Mouse (Mus musculus) liver, embryonic 11.5 days (tissue): Measurements from ENCODE around the gene Fbxl13. TPM values are rescaled to one million over a fixed set of nuclear protein-coding genes. Genes with fewer than 3 reads are reported as not detected.
"Not testable (repeated sequence)": the region's sequence is repeated elsewhere in the genome, so short reads cannot be mapped to it uniquely, and the experiment has no call there.

ENCODE experiments used
- ATAC-seq: fragments of 200-750 bp; cut with Nextera tagmentation; replicated peaks from 2 replicates; pipeline ENCODE4 v1.8.0; 2017; ENCODE audit warnings: moderate number of reproducible peaks, mild to moderate bottlenecking, moderate TSS enrichment, moderate library complexity; ENCODE audit not compliant: low FRiP score
- DNase-seq: peaks from one replicate; pipeline ENCODE4 v3.0.0-alpha.2; 2017; ENCODE audit warnings: low spot score
- H3K27ac ChIP-seq: fragments of 300-500 bp; sonication (generic); 2 replicates; pipeline ENCODE4 v1.5.1; 2014; ENCODE audit warnings: mild to moderate bottlenecking, low read depth, low read length, control low read depth
- H3K27me3 ChIP-seq: fragments of 300-500 bp; sonication (generic); replicated peaks from 2 replicates; pipeline ENCODE4 v1.6.1; 2014; ENCODE audit warnings: low read length, mixed read lengths; ENCODE audit not compliant: control insufficient read depth, insufficient read depth
- H3K36me3 ChIP-seq: fragments of 300-500 bp; sonication (generic); 2 replicates; pipeline ENCODE4 v1.6.1; 2014; ENCODE audit warnings: mild to moderate bottlenecking, low read length, moderate library complexity, mixed read lengths; ENCODE audit not compliant: control insufficient read depth, insufficient read depth
- H3K4me1 ChIP-seq: fragments of 300-500 bp; sonication (generic); replicated peaks from 2 replicates; pipeline ENCODE4 v1.6.1; 2014; ENCODE audit warnings: low read length, mixed read lengths; ENCODE audit not compliant: control insufficient read depth, insufficient read depth
- H3K4me2 ChIP-seq: fragments of 300-500 bp; sonication (generic); 2 replicates; pipeline ENCODE4 v1.6.1; 2014; ENCODE audit warnings: mild to moderate bottlenecking, control low read depth, moderate library complexity
- H3K4me3 ChIP-seq: fragments of 300-500 bp; sonication (generic); 2 replicates; pipeline ENCODE4 v1.5.1; 2014; ENCODE audit warnings: low read depth, low read length, control low read depth
- H3K9ac ChIP-seq: fragments of 300-500 bp; sonication (generic); 2 replicates; pipeline ENCODE4 v1.6.1; 2014; ENCODE audit warnings: low read depth, low read length, control low read depth
- H3K9me3 ChIP-seq: fragments of 300-500 bp; sonication (generic); 2 replicates; pipeline ENCODE4 v1.6.1; 2016; ENCODE audit warnings: low read length, inconsistent platforms, mixed read lengths; ENCODE audit not compliant: control insufficient read depth
- WGBS: fragments of 180-500 bp; shearing (Covaris S2); extraction: QIAGEN DNeasy Blood & Tissue Kit; methylation state at CpG from one replicate; pipeline ENCODE4 v1.1.7; 2014; 5-methylcytosine and 5-hydroxymethylcytosine counted together
- polyA plus RNA-seq: library from polyadenylated mRNA; unstranded; fragments of >200 nt; fragmentation: Nextera tagmentation; extraction: Ambion mirVana; gene quantifications from 2 replicates; pipeline ENCODE4 v1.2.1, GENCODE M21; 2014

The Fbxl13 gene
- polyA plus RNA-seq, 1 experiment from 2014 or later, result 0.23 TPM

GRCm38 (mm10) chr5:21646133-21646491 lies 678 bp upstream of the Fbxl13 start:
- Histone ChIP-seq H3K4me3 (peak overlapping the region; percentile 86), H3K9ac (peak overlapping the region; percentile 86), H3K27me3 (peaks cover 2% of the 10 kb centered on the region; the same call in 1 of the 2 replicates), H3K4me2 (peak overlapping the region; percentile 93), H3K4me1 (peaks cover 10% of the 10 kb centered on the region), H3K9me3 (no peaks in the 10 kb centered on the region), H3K27ac (peak overlapping the region; percentile 81), H3K36me3 (peaks cover 12% of the 10 kb centered on the region)
- DNase-seq (no peak), ATAC-seq (no peak)
- WGBS, result under 1% methylated on average over 25 of the region's 25 CpGs

DNA sequence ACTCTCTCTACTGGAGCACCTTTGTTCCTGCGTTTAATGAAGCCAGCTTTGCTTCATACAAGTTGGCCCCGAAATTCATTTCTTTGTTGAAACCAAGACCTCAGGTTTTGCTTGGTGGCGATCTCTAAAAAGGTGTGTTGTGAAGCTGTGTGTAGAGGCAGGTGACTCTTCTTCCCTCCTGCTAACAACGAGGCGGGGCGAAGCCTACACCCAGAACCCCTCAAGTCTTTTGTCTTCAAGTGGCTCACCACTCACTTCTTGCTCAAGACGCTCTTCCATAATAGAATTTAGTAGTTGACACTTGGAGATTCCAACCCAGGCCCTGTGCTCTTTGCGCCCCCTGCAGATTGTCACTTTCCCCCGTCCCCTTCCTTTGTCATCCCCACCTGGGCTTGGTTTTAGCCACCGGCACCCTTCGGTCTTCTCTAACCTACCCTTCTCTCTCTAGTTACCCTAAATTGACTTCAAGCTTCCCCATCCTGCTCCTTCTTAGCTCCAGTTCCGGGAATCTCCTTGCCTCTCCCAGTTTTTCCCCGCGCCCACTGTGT lies 469 bp downstream of the Fbxl13 start:
- H3K9ac ChIP-seq, result no peak overlapping the region; the same call in 1 of the 2 replicates
- peaks cover 7% of the 10 kb centered on the region for H3K36me3 ChIP-seq
- peaks cover 10% of the 10 kb centered on the region for H3K4me1 ChIP-seq
- WGBS, result 13% methylated on average over 14 of the region's 14 CpGs
- H3K4me3 ChIP-seq, result peak overlapping the region; percentile 86
- DNase-seq (no peak), ATAC-seq (no peak; the same call in none of the 2 replicates)
- no peaks in the 10 kb centered on the region for H3K9me3 ChIP-seq
- H3K27me3 ChIP-seq, result peaks cover 2% of the 10 kb centered on the region; the same call in 1 of the 2 replicates
- H3K27ac ChIP-seq, result no peak overlapping the region
- H3K4me2 ChIP-seq, result peak overlapping the region; percentile 70

DNA sequence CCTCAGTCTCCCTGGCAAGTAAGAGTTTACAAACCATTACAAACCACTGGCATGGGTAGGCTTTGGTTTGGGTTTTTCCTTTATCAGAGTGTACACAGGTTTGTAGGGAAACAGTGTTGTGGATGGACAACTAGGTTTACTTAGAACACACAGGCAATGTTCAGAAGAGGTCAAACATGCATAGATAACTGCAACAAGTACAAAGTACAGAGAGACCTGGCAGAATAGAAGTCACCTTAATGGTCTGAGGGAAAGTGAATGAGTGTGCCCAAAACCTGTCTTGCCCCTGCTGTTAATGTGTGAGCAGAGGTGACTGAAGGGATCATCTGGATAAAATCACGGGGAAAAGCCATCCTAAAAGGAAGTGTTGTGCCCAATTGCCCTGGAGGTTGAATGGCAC lies 1.8 kb downstream of the Fbxl13 start:
- no peak for DNase-seq
- H3K9ac ChIP-seq, result no peak overlapping the region
- WGBS, result 12% methylated on average over 1 of the region's 1 CpGs
- no peak overlapping the region for H3K27ac ChIP-seq
- ATAC-seq, result no peak
- no peaks in the 10 kb centered on the region for H3K36me3 ChIP-seq
- H3K9me3 ChIP-seq, result no peaks in the 10 kb centered on the region
- peaks cover 2% of the 10 kb centered on the region for H3K27me3 ChIP-seq
- H3K4me2 ChIP-seq, result no peak overlapping the region
- H3K4me3 ChIP-seq, result no peak overlapping the region
- H3K4me1 ChIP-seq, result peaks cover 10% of the 10 kb centered on the region

DNA sequence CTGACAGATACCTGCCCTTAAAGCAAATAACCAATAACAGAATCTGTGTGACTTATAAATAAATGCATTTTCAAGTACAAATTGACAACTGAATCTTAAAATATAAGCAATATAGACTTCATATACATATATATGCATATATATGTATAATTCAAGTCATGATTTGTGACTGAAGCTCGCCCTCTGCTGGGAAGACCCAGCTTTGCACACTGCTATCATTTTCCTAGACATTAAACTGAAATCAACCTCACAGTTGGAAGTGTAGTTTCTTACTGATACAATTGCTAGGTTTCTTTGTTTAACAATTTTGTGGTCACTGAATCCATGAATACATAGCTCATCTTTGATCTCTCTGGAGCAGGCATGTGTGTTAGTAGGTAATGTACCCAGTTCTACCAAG lies 4.5 kb downstream of the Fbxl13 start:
- Histone ChIP-seq H3K4me3 (no peak overlapping the region), H3K36me3 (no peaks in the 10 kb centered on the region), H3K27me3 (peaks cover 2% of the 10 kb centered on the region), H3K9me3 (no peaks in the 10 kb centered on the region), H3K4me2 (no peak overlapping the region), H3K4me1 (peaks cover 3% of the 10 kb centered on the region; the same call in 1 of the 2 replicates), H3K9ac (no peak overlapping the region), H3K27ac (no peak overlapping the region)
- no peak for DNase-seq
- 0% methylated on average over 1 of the region's 1 CpGs for WGBS
- ATAC-seq, result no peak

GRCm38 (mm10) chr5:21625916-21626315 lies 19.5 kb downstream of the Fbxl13 start:
- ATAC-seq, result no peak
- no peaks in the 10 kb centered on the region for H3K4me1 ChIP-seq
- H3K9me3 ChIP-seq, result no peaks in the 10 kb centered on the region
- H3K4me2 ChIP-seq, result no peak overlapping the region
- H3K27ac ChIP-seq, result no peak overlapping the region
- no peak overlapping the region for H3K4me3 ChIP-seq
- H3K36me3 ChIP-seq, result no peaks in the 10 kb centered on the region
- no peak for DNase-seq
- no peak overlapping the region for H3K9ac ChIP-seq
- no peaks in the 10 kb centered on the region for H3K27me3 ChIP-seq

DNA sequence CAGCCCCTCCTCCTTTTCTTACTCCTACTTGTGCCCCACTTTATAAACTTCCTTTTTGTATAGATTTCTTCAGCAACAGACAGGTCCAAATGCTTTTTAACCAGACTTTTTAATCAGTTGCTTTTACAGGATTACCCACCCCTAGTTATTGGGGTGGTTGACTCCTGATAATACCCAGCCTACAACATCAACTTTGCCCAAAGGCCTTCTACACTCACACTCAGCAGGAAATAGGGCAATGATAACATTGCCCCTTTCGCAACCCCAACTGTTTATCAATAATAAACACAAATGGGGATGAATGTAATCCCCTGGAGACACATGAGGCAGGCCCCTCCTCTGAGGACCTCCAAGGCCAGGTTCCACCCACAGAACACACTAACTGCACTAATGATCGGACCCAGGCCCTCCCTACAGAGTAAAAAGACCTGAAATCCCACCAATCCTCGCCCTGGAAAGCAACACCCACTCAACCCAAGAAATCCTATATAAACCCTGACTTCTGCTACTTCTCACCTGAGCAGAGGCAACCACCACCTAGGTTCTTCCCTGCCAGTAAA lies 28.9 kb downstream of the Fbxl13 start:
- no peak overlapping the region for H3K4me3 ChIP-seq
- peak; percentile 54 for ATAC-seq
- no peaks in the 10 kb centered on the region for H3K9me3 ChIP-seq
- H3K27ac ChIP-seq, result no peak overlapping the region
- H3K4me1 ChIP-seq, result no peaks in the 10 kb centered on the region; the same call in 1 of the 2 replicates
- 41% methylated on average over 3 of the region's 3 CpGs for WGBS
- H3K9ac ChIP-seq, result no peak overlapping the region
- DNase-seq, result no peak
- H3K36me3 ChIP-seq, result no peaks in the 10 kb centered on the region
- H3K4me2 ChIP-seq, result no peak overlapping the region
- no peaks in the 10 kb centered on the region for H3K27me3 ChIP-seq

GRCm38 (mm10) chr5:21614299-21614698 lies 31.1 kb downstream of the Fbxl13 start:
- not testable (repeated sequence) for H3K27me3 ChIP-seq, DNase-seq, H3K9ac ChIP-seq, H3K9me3 ChIP-seq, H3K4me3 ChIP-seq, H3K27ac ChIP-seq, H3K4me1 ChIP-seq, ATAC-seq, H3K4me2 ChIP-seq, H3K36me3 ChIP-seq
- 91% methylated on average over 11 of the region's 11 CpGs for WGBS

- no peaks in the 10 kb centered on the region for H3K9me3 ChIP-seq
- no peak overlapping the region for H3K9ac ChIP-seq
- no peaks in the 10 kb centered on the region for H3K36me3 ChIP-seq
- DNase-seq, result no peak
- H3K27me3 ChIP-seq, result no peaks in the 10 kb centered on the region
- no peak for ATAC-seq
- no peak overlapping the region for H3K27ac ChIP-seq
- WGBS, result 49% methylated on average over 3 of the region's 3 CpGs
- H3K4me2 ChIP-seq, result no peak overlapping the region
- no peaks in the 10 kb centered on the region for H3K4me1 ChIP-seq
- no peak overlapping the region for H3K4me3 ChIP-seq
Observed at GRCm38 (mm10) chr5:21610996-21611395, 34.4 kb downstream of the Fbxl13 start.
